Mouse (Mus musculus): ENCODE measurements around the gene Bbs5. TPM values are rescaled to one million over a fixed set of nuclear protein-coding genes. Genes with fewer than 3 reads are reported as not detected.

The Bbs5 gene
- total RNA-seq, 2 experiments from 2014 or later: 5.2 to 19.5 TPM

Other genes starting within 250 kb of the Bbs5 start
- not detected in 2 replicates for gene Lrp2, start 61.1 kb upstream of the Bbs5 start, total RNA-seq (2014; fragmentation: Nextera tagmentation)
- 0.22 TPM in 1 of 2 replicates, not detected in the other for gene Lrp2, start 61.1 kb upstream of the Bbs5 start, total RNA-seq (2017)
- not detected in 2 replicates for gene Klhl41, start 22.9 kb downstream of the Bbs5 start, total RNA-seq (2014; fragmentation: Nextera tagmentation)
- 0.09 and 0.26 TPM in 2 replicates for gene Klhl41, start 22.9 kb downstream of the Bbs5 start, total RNA-seq (2017)
- 16.4 and 19.6 TPM in 2 replicates for gene Fastkd1, start 66.3 kb downstream of the Bbs5 start, total RNA-seq (2014; fragmentation: Nextera tagmentation)
- 14.3 and 16.8 TPM in 2 replicates for gene Fastkd1, start 66.3 kb downstream of the Bbs5 start, total RNA-seq (2017)
- 89.5 and 93.1 TPM in 2 replicates for gene Ppig, start 75.4 kb downstream of the Bbs5 start, total RNA-seq (2014; fragmentation: Nextera tagmentation)
- 97.5 and 111 TPM in 2 replicates for gene Ppig, start 75.4 kb downstream of the Bbs5 start, total RNA-seq (2017)
- gene Ccdc173, start 142.4 kb downstream of the Bbs5 start, total RNA-seq (2014; fragmentation: Nextera tagmentation): 1.8 and 2.5 TPM in 2 replicates
- gene Ccdc173, start 142.4 kb downstream of the Bbs5 start, total RNA-seq (2017): 2.1 and 3.0 TPM in 2 replicates
- gene Phospho2, start 142.5 kb downstream of the Bbs5 start, total RNA-seq (2014; fragmentation: Nextera tagmentation): 18.5 and 27.8 TPM in 2 replicates
- gene Phospho2, start 142.5 kb downstream of the Bbs5 start, total RNA-seq (2017): 17.8 and 24.1 TPM in 2 replicates
- 10.8 and 14.6 TPM in 2 replicates for gene Klhl23, start 174.8 kb downstream of the Bbs5 start, total RNA-seq (2014; fragmentation: Nextera tagmentation)
- gene Klhl23, start 174.8 kb downstream of the Bbs5 start, total RNA-seq (2017): 31.5 and 33.6 TPM in 2 replicates
- gene Ssb, start 214.4 kb downstream of the Bbs5 start, total RNA-seq (2014; fragmentation: Nextera tagmentation): 279 TPM in 2 replicates
- gene Ssb, start 214.4 kb downstream of the Bbs5 start, total RNA-seq (2017): 479 and 601 TPM in 2 replicates
- gene Mettl5, start 238.4 kb downstream of the Bbs5 start, total RNA-seq (2014; fragmentation: Nextera tagmentation): 21.1 and 28.7 TPM in 2 replicates
- 46.0 and 48.8 TPM in 2 replicates for gene Mettl5, start 238.4 kb downstream of the Bbs5 start, total RNA-seq (2017)

Data from granulocyte monocyte progenitor cell, adult 5-6 weeks (primary cell).